Mouse (Mus musculus): ENCODE measurements at regions not wholly inside any gene's neighbourhood (a gene's known extent, or its start where the extent isn't known, plus 50 kb on each side); places are given as distances from the start of the nearest gene placed in this dataset.

DNA sequence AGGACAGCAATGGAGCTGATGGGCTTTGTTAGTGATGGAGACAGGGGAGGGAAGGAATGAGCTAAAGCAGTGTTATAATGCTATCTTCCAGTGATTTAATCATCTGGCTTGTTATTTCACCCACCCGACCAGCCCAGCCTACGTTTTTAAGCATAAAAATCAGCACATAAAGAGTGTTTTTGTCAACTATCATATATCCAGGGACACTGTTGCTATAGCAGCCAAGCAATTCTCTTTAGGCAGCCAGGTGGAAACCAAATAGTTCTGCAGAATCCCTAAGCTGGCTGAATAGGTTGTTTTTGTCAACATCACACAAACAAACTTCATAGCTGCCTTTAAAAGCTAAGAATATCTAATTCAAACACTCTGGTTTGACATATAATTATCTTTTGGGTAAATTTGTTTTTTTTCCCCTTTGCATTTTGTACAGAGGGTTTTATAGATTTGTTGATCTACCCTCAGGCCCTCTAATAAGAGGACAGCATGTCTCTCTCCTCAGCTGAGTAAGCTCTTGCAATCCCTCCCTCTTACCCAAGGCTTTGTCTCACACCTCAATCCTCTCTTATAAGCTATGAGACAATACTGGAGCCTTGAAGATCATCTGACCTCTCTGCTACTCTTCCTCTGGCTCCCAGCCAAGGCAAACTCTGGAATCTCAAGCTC lies 104.7 kb upstream of the Camk2d start:
- DNase-seq = no peak

GRCm38 (mm10) chr3:126491914-126492265 lies 104.2 kb upstream of the Camk2d start:
- DNase-seq = no peak

DNA sequence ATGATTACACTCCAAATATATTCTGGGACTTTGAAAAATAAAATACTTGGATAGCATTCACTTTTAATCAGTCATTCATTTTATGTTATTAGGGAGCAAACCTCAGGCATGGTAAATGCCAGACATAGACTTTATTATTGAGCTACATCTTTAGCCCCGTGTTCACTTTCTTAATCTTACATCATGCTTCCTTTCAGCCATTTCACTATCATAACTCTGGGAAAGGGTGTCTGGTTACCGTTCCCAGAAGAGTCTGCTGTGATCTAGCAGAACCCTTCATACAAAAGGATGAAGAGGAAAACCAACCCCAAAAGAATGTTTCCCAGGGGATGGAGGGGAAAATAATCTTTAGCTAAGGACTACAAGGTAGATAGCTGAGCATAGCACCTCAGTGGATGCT lies 97.3 kb upstream of the Camk2d start:
- DNase-seq = no peak

DNA sequence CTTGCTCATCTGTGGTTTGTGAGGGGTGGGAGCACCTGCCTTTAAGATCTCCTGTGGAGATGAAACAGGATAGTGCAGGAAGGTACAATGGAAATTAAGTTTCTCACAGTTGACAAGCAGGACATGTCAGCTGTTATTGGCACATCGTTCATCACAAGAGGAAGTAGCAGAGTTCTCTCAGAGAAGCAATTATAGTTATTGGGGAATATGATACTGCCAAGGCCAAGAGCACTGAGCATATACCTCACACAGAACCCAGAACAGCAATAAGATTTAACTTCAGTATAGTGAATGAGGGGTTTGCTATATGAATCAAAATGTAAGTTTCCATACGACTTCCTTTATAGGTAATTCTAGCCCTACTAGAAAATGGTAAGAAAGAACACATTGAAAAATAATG lies 95.9 kb upstream of the Camk2d start:
- DNase-seq = no peak

DNA sequence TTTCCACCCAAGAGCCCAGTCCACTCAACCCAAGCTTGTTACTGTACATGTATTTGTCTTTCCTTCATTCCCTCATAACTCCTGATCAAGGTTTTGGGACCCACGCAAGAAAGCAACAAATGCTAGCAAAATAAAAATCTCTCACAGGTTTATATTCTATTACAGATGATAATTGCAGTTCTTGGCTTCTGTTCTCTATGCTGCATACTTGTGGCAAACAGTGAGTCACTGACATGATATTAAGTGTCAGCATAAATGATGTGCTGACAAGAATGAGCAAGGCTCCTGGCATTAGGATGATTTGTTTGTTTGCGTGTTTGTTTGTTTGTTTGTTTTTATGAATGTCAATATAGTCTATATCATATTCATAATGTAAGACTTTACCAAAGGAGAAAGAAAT lies 94.3 kb upstream of the Camk2d start:
- DNase-seq = no peak

- DNase-seq = no peak
Measured at GRCm38 (mm10) chr3:126505685-126506084, 90.4 kb upstream of the Camk2d start.

DNA sequence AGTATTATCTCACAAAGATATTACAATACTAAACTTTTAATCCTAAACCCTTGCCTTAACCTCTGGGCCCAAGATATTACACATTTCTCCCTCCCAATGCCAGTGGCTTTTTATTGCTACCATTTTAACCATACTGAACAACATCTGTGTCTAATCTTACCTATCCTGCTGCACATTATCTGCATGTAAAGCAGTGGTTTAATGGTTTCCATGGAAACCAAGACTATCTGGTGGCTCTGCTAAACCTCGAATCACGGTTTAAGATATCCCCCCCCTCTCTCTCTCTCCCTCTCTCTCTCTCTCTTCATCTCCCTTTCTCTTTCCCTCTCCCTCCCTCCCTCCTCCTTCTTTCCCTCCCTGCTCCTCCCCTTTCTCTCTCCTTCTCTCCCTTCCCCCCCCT lies 81.3 kb upstream of the Camk2d start:
- DNase-seq = no peak

- DNase-seq = no peak
Measured at GRCm38 (mm10) chr3:126534118-126534820, 61.8 kb upstream of the Camk2d start.

- DNase-seq = no peak
Measured at GRCm38 (mm10) chr3:126535340-126535739, 60.8 kb upstream of the Camk2d start.

DNA sequence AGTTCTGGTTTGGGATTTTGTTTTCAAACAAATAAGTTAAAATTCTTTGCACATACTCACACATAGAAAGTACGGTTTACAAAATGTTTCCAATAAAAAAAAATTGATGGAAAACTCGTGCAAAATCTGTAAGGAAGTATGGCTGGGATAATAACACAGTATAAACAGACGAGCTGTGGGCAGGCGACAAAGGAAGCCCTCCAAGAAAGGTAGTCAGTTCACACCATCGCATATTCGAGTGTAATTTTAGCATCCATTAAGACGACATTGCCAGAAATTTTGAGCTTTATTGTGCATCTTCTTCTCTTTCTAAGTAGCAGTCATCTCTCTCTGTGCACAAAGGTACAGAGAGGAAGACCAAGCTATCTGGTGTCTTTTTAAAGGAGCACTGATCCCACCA lies 57.6 kb upstream of the Camk2d start:
- no peak for DNase-seq

- DNase-seq = peak; percentile 38
Measured at GRCm38 (mm10) chr3:126541105-126541504, 55.0 kb upstream of the Camk2d start.
